Mouse (Mus musculus): ENCODE measurements around the gene Cyba. TPM values are rescaled to one million over a fixed set of nuclear protein-coding genes. Genes with fewer than 3 reads are reported as not detected.

Gene Cyba
- total and polyA plus RNA-seq, 3 experiments, result 321 to 344 (median 338) TPM

DNA sequence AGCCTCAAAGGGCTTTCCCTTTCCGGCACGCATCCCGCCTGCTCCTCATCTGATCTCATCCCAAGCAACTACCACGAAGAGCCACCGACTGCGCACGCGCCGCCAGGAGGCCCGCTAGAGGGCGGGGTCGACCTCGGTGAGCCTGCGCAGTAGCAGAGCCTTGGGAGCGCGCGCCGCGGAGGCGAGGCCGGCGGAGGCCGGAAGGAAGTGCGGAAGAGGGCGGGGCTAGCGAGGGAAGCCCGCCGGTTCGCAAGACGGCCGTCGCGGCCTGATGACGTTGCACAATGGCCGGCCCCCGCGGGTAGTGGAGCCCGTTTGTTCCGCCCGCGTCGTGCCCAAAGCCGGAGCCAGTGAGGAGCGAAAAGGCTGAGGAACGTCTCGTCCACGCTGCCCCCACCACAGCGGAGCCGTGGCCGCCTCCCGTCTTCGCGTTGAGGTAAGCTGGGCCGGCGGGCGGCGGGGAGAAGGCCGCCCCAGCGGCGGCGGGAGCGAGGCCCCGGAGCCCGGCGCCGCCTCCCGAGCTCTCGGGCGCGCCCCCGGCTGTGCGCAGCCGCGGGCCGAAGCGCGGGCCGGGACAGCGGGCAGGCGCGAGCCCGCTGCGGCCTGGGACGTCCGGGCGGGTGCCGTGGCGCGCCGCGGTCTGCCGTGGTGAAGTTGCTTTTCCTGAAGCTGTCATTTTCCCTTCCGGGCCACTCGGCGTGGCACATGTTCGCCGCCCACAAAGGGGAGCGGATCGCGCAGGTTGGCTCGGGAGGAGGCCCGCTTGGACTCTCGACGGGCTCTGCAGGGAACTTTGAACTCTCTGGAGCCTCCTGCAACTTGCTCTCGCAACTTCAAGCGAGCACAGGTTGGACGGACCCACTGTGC, 56.1 kb downstream of the Cyba start, which contains the start of gene Zc3h18:
Gene Zc3h18 (plus strand): TSS at position 245 of the 867 bp plus-strand sequence.
- H3K4me1 ChIP-seq (ENCODE audit: control insufficient read depth in 1 of 2, insufficient read depth in 2 of 2, low read length in 2 of 2), result peaks cover under 1 to 30% of the 10 kb centered on the region in 2 experiments; a peak in 3 of 4 replicates
- H3K27me3 ChIP-seq (ENCODE audit: control insufficient read depth in 1 of 2, insufficient read depth in 2 of 2, low read length in 2 of 2), result no peaks in the 10 kb centered on the region
- H3K9me3 ChIP-seq (replicated peaks; ENCODE audit: insufficient read depth, low read length), result no peaks in the 10 kb centered on the region
- H3K79me2 ChIP-seq (ENCODE audit: control insufficient read depth, insufficient read depth, low read length, poor library complexity), result peaks cover 50% of the 10 kb centered on the region
- peak; percentile 99 for DNase-seq (ENCODE audit: low read depth, low spot score)
- peak within 1 kb of the TSS; percentile 83 to 84 for H3K4me3 ChIP-seq (ENCODE audit: control insufficient read depth in 1 of 2, insufficient read depth in 1 of 2, low read depth in 2 of 2, low read length in 2 of 2)
- peak within 1 kb of the TSS; percentile 94 for H3K9ac ChIP-seq (ENCODE audit: control insufficient read depth, low read depth, low read length, poor library complexity, severe bottlenecking)
- TF ChIP-seq SMC3 (IDR thresholded peaks at IDR 0.05; ENCODE audit: low read depth, low read length) (no peak), POLR2AphosphoS5 (IDR thresholded peaks at IDR 0.05; ENCODE audit: borderline replicate concordance, low read depth, low read length) (no peak), POLR2AphosphoS2 (IDR thresholded peaks at IDR 0.05; ENCODE audit: low read length) (peak; percentile 92), NELFE (IDR thresholded peaks at IDR 0.05; ENCODE audit: low read depth, low read length) (peak; percentile 92), EP300 (IDR thresholded peaks at IDR 0.05; ENCODE audit: low read depth in 1 of 2, low read length in 2 of 2) (peak in 1 of 2 experiments; percentile 9; a peak in 1 of 4 replicates), MAZ (IDR thresholded peaks at IDR 0.05; ENCODE audit: low read depth, low read length) (no peak), HCFC1 (IDR thresholded peaks at IDR 0.05; ENCODE audit: low read depth, low read length) (peak; percentile 92), BHLHE40 (IDR thresholded peaks at IDR 0.05; ENCODE audit: borderline replicate concordance, low read depth, low read length) (no peak), ZC3H11A (IDR thresholded peaks at IDR 0.05; ENCODE audit: low read depth, low read length) (no peak), MYC (IDR thresholded peaks at IDR 0.05; ENCODE audit: low read depth, low read length) (no peak), MEF2A (IDR thresholded peaks at IDR 0.05; ENCODE audit: extremely low read depth, insufficient replicate concordance, low read depth, low read length, poor library complexity, severe bottlenecking) (peak; percentile 28; the same call in 1 of the 2 replicates), ZKSCAN1 (IDR thresholded peaks at IDR 0.05; ENCODE audit: low read depth, low read length) (no peak), TBP (IDR thresholded peaks at IDR 0.05; ENCODE audit: low read depth, low read length) (peak; percentile 66), MAFK (IDR thresholded peaks at IDR 0.05; ENCODE audit: borderline replicate concordance, low read depth, low read length) (no peak), RCOR1 (IDR thresholded peaks at IDR 0.05; ENCODE audit: low read depth, low read length) (no peak), TCF12 (IDR thresholded peaks at IDR 0.05; ENCODE audit: low read depth, low read length) (peak; percentile 50; the same call in 1 of the 2 replicates), GABPA (IDR thresholded peaks at IDR 0.05; ENCODE audit: low read depth, low read length) (no peak), NRF1 (IDR thresholded peaks at IDR 0.05; ENCODE audit: insufficient read depth, low read depth, low read length, poor library complexity, severe bottlenecking) (peak; percentile 95), ZMIZ1 (IDR thresholded peaks at IDR 0.05; ENCODE audit: low read depth, low read length) (peak; percentile 92), ELF1 (IDR thresholded peaks at IDR 0.05; ENCODE audit: low read depth, low read length) (peak; percentile 90), E2F4 (IDR thresholded peaks at IDR 0.05; ENCODE audit: borderline replicate concordance, low read depth, low read length) (no peak), ETS1 (IDR thresholded peaks at IDR 0.05; ENCODE audit: low read depth, low read length) (0 out of 2 replicates have a peak, but pooled peaks have one; percentile 36), CHD1 (IDR thresholded peaks at IDR 0.05; ENCODE audit: low read depth, low read length) (0 out of 2 replicates have a peak, but pooled peaks have one; percentile 13), MXI1 (IDR thresholded peaks at IDR 0.05; ENCODE audit: low read depth, low read length) (peak; percentile 76), SIN3A (IDR thresholded peaks at IDR 0.05; ENCODE audit: low read length) (peak; percentile 82), CHD2 (IDR thresholded peaks at IDR 0.05; ENCODE audit: low read length) (no peak), POLR2A (IDR thresholded peaks at IDR 0.05; ENCODE audit: control insufficient read depth in 1 of 2, insufficient read depth in 1 of 2, low read depth in 1 of 2, low read length in 2 of 2, poor library complexity in 1 of 2) (peak; percentile 56 to 94; a peak in 2 of 4 replicates), UBTF (IDR thresholded peaks at IDR 0.05; ENCODE audit: borderline replicate concordance, insufficient read depth, low read depth, low read length) (no peak), MAX (IDR thresholded peaks at IDR 0.05; ENCODE audit: low read length) (peak; percentile 85), USF2 (IDR thresholded peaks at IDR 0.05; ENCODE audit: borderline replicate concordance in 1 of 2, insufficient read depth in 1 of 2, low read depth in 1 of 2, low read length in 2 of 2) (no peak)
- peaks cover 12 to 22% of the 10 kb centered on the region in 2 experiments for H3K36me3 ChIP-seq (ENCODE audit: control insufficient read depth in 1 of 2, insufficient read depth in 2 of 2, low read length in 2 of 2)
- peak within 1 kb of the TSS; percentile 89 for H3K27ac ChIP-seq (ENCODE audit: control insufficient read depth, low read depth, low read length)

Measured in MEL (cell line).